Mouse (Mus musculus): Measurements from ENCODE around the gene Kcnj10. TPM values are rescaled to one million over a fixed set of nuclear protein-coding genes. Genes with fewer than 3 reads are reported as not detected.
A peak's percentile ranks its signal among the peaks of the same experiment; 100 is the strongest.

The Kcnj10 gene
- polyA plus RNA-seq, 1 experiment from 2014 or later: not detected

DNA sequence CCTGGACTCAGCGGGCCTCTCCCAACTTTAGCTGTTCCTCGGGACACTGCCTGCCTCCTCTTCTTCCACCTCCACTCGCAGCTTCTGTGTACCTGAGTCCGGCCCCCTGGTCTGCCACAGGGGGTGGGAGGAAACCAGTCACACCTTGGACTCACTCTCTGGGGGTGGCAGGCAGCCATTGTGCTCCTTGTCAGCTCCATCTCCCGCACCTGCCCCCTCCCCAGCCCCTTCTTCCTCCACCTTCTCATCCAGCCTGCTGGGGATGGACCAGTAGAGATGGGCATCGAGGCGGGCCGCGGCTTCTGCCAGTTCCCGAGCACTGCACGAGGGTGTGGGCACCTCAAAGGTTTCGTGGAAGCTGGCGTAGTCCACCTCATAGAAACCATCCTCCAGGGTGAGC, 18.3 kb upstream of the Kcnj10 start:
- H3K4me1 ChIP-seq (ENCODE audit: control insufficient read depth in 2 of 2, insufficient read depth in 2 of 2, low read length in 2 of 2): no peaks in the 10 kb centered on the region
- peaks cover 14% of the 10 kb centered on the region; the same call in 1 of the 2 replicates for H3K36me3 ChIP-seq (ENCODE audit: control insufficient read depth, insufficient read depth, low read length)
- 41% methylated on average over 13 of the region's 13 CpGs for WGBS
- H3K4me3 ChIP-seq (ENCODE audit: control insufficient read depth in 1 of 2, insufficient read depth in 1 of 2, low read depth in 1 of 2, low read length in 2 of 2): no peak overlapping the region
- no peak for ATAC-seq (ENCODE audit: insufficient number of reproducible peaks, insufficient read depth, low FRiP score, low read depth)
- H3K9ac ChIP-seq (ENCODE audit: low read length): no peak overlapping the region
- H3K27ac ChIP-seq (replicated peaks in 1 of 2; ENCODE audit: control insufficient read depth in 1 of 2, insufficient read depth in 1 of 2, low read depth in 2 of 2, low read length in 2 of 2): no peak overlapping the region
- peaks cover 38% of the 10 kb centered on the region for H3K27me3 ChIP-seq (ENCODE audit: control insufficient read depth, insufficient read depth, low read length)
- peaks cover 5% of the 10 kb centered on the region; the same call in 1 of the 2 replicates for H3K9me3 ChIP-seq (ENCODE audit: control insufficient read depth, low read length)
- H3K4me2 ChIP-seq (ENCODE audit: low read length): no peak overlapping the region

DNA sequence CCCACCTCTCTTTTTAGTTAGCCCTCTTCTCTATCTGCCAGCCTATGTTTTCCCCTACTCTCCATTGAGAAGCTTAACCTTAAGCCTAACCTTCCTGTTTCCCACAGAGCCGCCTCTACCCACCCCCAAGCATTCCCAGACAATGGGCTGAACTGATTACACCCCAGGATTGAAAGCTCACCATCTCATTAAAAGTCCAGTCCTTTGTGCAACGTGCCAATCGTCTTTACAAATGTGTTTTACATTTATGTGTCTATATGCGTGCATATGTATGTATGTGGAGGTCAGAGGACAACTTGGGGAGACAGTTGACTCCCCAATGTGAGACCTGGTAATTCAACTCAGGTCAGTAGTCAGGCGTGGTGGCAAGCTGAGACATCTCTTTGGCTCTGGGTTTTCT, 17.7 kb upstream of the Kcnj10 start:
- WGBS: 39% methylated on average over 5 of the region's 5 CpGs
- peaks cover 44% of the 10 kb centered on the region for H3K27me3 ChIP-seq (ENCODE audit: control insufficient read depth, insufficient read depth, low read length)

DNA sequence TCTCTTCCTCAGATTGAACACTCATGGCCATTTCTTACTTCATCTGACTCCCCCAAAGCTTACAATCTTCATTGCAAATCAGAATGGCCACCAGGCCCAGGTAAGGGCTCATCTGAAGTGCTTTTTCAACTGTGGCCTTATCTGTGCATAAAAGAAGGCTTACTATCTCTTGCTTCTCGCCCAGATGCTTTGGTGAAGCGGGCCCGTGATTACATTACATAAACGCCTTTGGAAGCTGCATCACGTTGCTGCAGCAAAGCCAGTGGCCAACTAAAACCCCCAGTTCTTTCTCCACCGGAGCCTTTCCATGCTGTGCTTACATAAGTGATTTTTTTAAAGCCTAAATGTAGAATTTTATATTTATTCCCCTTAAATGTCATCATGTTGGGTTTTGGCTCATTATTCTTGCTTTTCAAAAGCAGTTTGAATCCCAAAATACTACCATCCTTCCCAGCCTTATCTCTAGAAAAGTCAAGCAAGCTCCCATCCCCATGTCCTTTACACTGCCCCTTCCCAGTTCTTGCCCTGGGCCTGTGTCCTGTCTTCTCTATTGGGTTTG, 17.1 kb upstream of the Kcnj10 start:
- H3K4me1 ChIP-seq (ENCODE audit: control insufficient read depth in 2 of 2, insufficient read depth in 2 of 2, low read length in 2 of 2): no peaks in the 10 kb centered on the region
- H3K9ac ChIP-seq (ENCODE audit: low read length): no peak overlapping the region
- 57% methylated on average over 6 of the region's 6 CpGs for WGBS
- no peak overlapping the region for H3K4me3 ChIP-seq (ENCODE audit: control insufficient read depth in 1 of 2, insufficient read depth in 1 of 2, low read depth in 1 of 2, low read length in 2 of 2)
- ATAC-seq (ENCODE audit: insufficient number of reproducible peaks, insufficient read depth, low FRiP score, low read depth): no peak
- peaks cover 5% of the 10 kb centered on the region; the same call in 1 of the 2 replicates for H3K9me3 ChIP-seq (ENCODE audit: control insufficient read depth, low read length)
- H3K36me3 ChIP-seq (ENCODE audit: control insufficient read depth, insufficient read depth, low read length): 0 out of 2 replicates have a peak, but pooled peaks cover 6% of the 10 kb centered on the region
- no peak overlapping the region for H3K4me2 ChIP-seq (ENCODE audit: low read length)
- peaks cover 49% of the 10 kb centered on the region for H3K27me3 ChIP-seq (ENCODE audit: control insufficient read depth, insufficient read depth, low read length)
- H3K27ac ChIP-seq (replicated peaks in 1 of 2; ENCODE audit: control insufficient read depth in 1 of 2, insufficient read depth in 1 of 2, low read depth in 2 of 2, low read length in 2 of 2): no peak overlapping the region

More for the DNA sequence above, 17.7 kb upstream of the Kcnj10 start:
- Histone ChIP-seq H3K9me3 (ENCODE audit: control insufficient read depth, low read length) (peaks cover 5% of the 10 kb centered on the region; the same call in 1 of the 2 replicates), H3K27ac (replicated peaks in 1 of 2; ENCODE audit: control insufficient read depth in 1 of 2, insufficient read depth in 1 of 2, low read depth in 2 of 2, low read length in 2 of 2) (no peak overlapping the region), H3K4me3 (ENCODE audit: control insufficient read depth in 1 of 2, insufficient read depth in 1 of 2, low read depth in 1 of 2, low read length in 2 of 2) (no peak overlapping the region), H3K36me3 (ENCODE audit: control insufficient read depth, insufficient read depth, low read length) (peaks cover 11% of the 10 kb centered on the region; the same call in 1 of the 2 replicates), H3K4me2 (ENCODE audit: low read length) (no peak overlapping the region), H3K4me1 (ENCODE audit: control insufficient read depth in 2 of 2, insufficient read depth in 2 of 2, low read length in 2 of 2) (no peaks in the 10 kb centered on the region), H3K9ac (ENCODE audit: low read length) (no peak overlapping the region)
- no peak for ATAC-seq (ENCODE audit: insufficient number of reproducible peaks, insufficient read depth, low FRiP score, low read depth)

DNA sequence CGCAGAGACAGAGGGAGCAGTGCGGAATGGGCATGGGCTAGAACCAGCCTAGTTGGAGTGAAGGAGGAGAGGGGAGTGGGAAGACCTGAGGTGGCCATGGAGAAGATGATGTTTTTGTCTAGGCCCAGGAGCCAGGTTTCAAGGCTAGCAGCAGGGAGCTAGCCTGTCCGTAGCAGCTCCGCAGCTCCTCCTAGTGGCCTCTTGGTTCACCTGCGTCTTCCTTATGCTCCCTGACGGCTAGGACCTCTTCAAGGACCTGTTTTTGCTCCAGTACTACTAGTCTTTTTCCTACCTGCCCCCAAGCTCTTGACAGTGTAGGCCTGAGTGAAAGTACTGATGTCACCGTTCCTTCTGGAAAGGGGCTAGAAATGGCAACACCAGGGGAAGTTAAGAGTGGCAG, 16.3 kb upstream of the Kcnj10 start:
- Histone ChIP-seq H3K9me3 (ENCODE audit: control insufficient read depth, low read length) (peaks cover 5% of the 10 kb centered on the region; the same call in 1 of the 2 replicates), H3K4me3 (ENCODE audit: control insufficient read depth in 1 of 2, insufficient read depth in 1 of 2, low read depth in 1 of 2, low read length in 2 of 2) (no peak overlapping the region), H3K4me2 (ENCODE audit: low read length) (no peak overlapping the region), H3K27me3 (ENCODE audit: control insufficient read depth, insufficient read depth, low read length) (peaks cover 58% of the 10 kb centered on the region), H3K4me1 (ENCODE audit: control insufficient read depth in 2 of 2, insufficient read depth in 2 of 2, low read length in 2 of 2) (no peaks in the 10 kb centered on the region), H3K27ac (replicated peaks in 1 of 2; ENCODE audit: control insufficient read depth in 1 of 2, insufficient read depth in 1 of 2, low read depth in 2 of 2, low read length in 2 of 2) (no peak overlapping the region), H3K9ac (ENCODE audit: low read length) (no peak overlapping the region), H3K36me3 (ENCODE audit: control insufficient read depth, insufficient read depth, low read length) (0 out of 2 replicates have a peak, but pooled peaks cover 6% of the 10 kb centered on the region)
- 10% methylated on average over 7 of the region's 7 CpGs for WGBS
- ATAC-seq (ENCODE audit: insufficient number of reproducible peaks, insufficient read depth, low FRiP score, low read depth): no peak

GRCm38 (mm10) chr1:172325680-172326535, 15.1 kb upstream of the Kcnj10 start:
- peak overlapping the region; percentile 80 for H3K4me2 ChIP-seq (ENCODE audit: low read length)
- no peaks in the 10 kb centered on the region for H3K36me3 ChIP-seq (ENCODE audit: control insufficient read depth, insufficient read depth, low read length)
- H3K4me3 ChIP-seq (ENCODE audit: control insufficient read depth in 1 of 2, insufficient read depth in 1 of 2, low read depth in 1 of 2, low read length in 2 of 2): peak overlapping the region; percentile 46 to 47
- no peak overlapping the region for H3K27ac ChIP-seq (replicated peaks in 1 of 2; ENCODE audit: control insufficient read depth in 1 of 2, insufficient read depth in 1 of 2, low read depth in 2 of 2, low read length in 2 of 2)
- WGBS: 18% methylated on average over 87 of the region's 94 CpGs
- peaks cover 5% of the 10 kb centered on the region; the same call in 1 of the 2 replicates for H3K9me3 ChIP-seq (ENCODE audit: control insufficient read depth, low read length)
- H3K9ac ChIP-seq (ENCODE audit: low read length): peak overlapping the region; percentile 54; the same call in 1 of the 2 replicates
- no peak for ATAC-seq (ENCODE audit: insufficient number of reproducible peaks, insufficient read depth, low FRiP score, low read depth)
- H3K27me3 ChIP-seq (ENCODE audit: control insufficient read depth, insufficient read depth, low read length): peaks cover 67% of the 10 kb centered on the region
- H3K4me1 ChIP-seq (ENCODE audit: control insufficient read depth in 2 of 2, insufficient read depth in 2 of 2, low read length in 2 of 2): no peaks in the 10 kb centered on the region

GRCm38 (mm10) chr1:172326684-172327083, 14.3 kb upstream of the Kcnj10 start:
- WGBS: 51% methylated on average over 11 of the region's 11 CpGs

GRCm38 (mm10) chr1:172327206-172328001, 13.6 kb upstream of the Kcnj10 start:
- no peaks in the 10 kb centered on the region for H3K36me3 ChIP-seq (ENCODE audit: control insufficient read depth, insufficient read depth, low read length)
- no peak overlapping the region for H3K4me3 ChIP-seq (ENCODE audit: control insufficient read depth in 1 of 2, insufficient read depth in 1 of 2, low read depth in 1 of 2, low read length in 2 of 2)
- WGBS: 78% methylated on average over 16 of the region's 16 CpGs
- H3K27ac ChIP-seq (replicated peaks in 1 of 2; ENCODE audit: control insufficient read depth in 1 of 2, insufficient read depth in 1 of 2, low read depth in 2 of 2, low read length in 2 of 2): no peak overlapping the region
- H3K4me1 ChIP-seq (ENCODE audit: control insufficient read depth in 2 of 2, insufficient read depth in 2 of 2, low read length in 2 of 2): no peaks in the 10 kb centered on the region
- peaks cover 66% of the 10 kb centered on the region for H3K27me3 ChIP-seq (ENCODE audit: control insufficient read depth, insufficient read depth, low read length)
- H3K9me3 ChIP-seq (ENCODE audit: control insufficient read depth, low read length): peaks cover 5% of the 10 kb centered on the region; the same call in 1 of the 2 replicates
- no peak for ATAC-seq (ENCODE audit: insufficient number of reproducible peaks, insufficient read depth, low FRiP score, low read depth)
- H3K4me2 ChIP-seq (ENCODE audit: low read length): no peak overlapping the region
- no peak overlapping the region for H3K9ac ChIP-seq (ENCODE audit: low read length)

More at GRCm38 (mm10) chr1:172326684-172327083, 14.3 kb upstream of the Kcnj10 start:
- Histone ChIP-seq H3K36me3 (ENCODE audit: control insufficient read depth, insufficient read depth, low read length) (no peaks in the 10 kb centered on the region), H3K4me2 (ENCODE audit: low read length) (peak overlapping the region; percentile 80), H3K9ac (ENCODE audit: low read length) (no peak overlapping the region), H3K27me3 (ENCODE audit: control insufficient read depth, insufficient read depth, low read length) (peaks cover 69% of the 10 kb centered on the region), H3K4me3 (ENCODE audit: control insufficient read depth in 1 of 2, insufficient read depth in 1 of 2, low read depth in 1 of 2, low read length in 2 of 2) (peak overlapping the region; percentile 46 to 47; a peak in 3 of 4 replicates), H3K9me3 (ENCODE audit: control insufficient read depth, low read length) (peaks cover 5% of the 10 kb centered on the region; the same call in 1 of the 2 replicates), H3K4me1 (ENCODE audit: control insufficient read depth in 2 of 2, insufficient read depth in 2 of 2, low read length in 2 of 2) (no peaks in the 10 kb centered on the region), H3K27ac (replicated peaks in 1 of 2; ENCODE audit: control insufficient read depth in 1 of 2, insufficient read depth in 1 of 2, low read depth in 2 of 2, low read length in 2 of 2) (no peak overlapping the region)
- no peak for ATAC-seq (ENCODE audit: insufficient number of reproducible peaks, insufficient read depth, low FRiP score, low read depth)
